18 mouse cellular contexts compared by ENCODE assay signal in genomic region chrX:48019359-48019758, GRCm38 (mm10). TPM values are rescaled to one million over a fixed set of nuclear protein-coding genes. Genes with fewer than 3 reads are reported as not detected.
DNase-seq lines count a peak whose midpoint lies in the region; ATAC-seq and TF ChIP-seq lines count a peak whose summit lies in the region.
"Had no signal": no experiment of that assay in that cellular context is flagged by ENCODE, and none has a peak within 500 bp of the region (broad histone marks: within the 10 kb centered on the region; RNA-seq: fewer than 3 reads in every experiment).

No protein-coding gene starts in this region.

- peak overlapping the region; percentile 11 for H3K4me2 ChIP-seq in heart, embryonic 11.5 days
- 0 out of 2 replicates have a peak overlapping the region, but pooled peaks have one; percentile 12 for H3K4me2 ChIP-seq in heart, embryonic 16.5 days (ENCODE audit: low read depth, low read length)
- H3K4me2 ChIP-seq in lung, embryonic 14.5 days = no peak overlapping the region
- H3K4me2 ChIP-seq in stomach, postnatal 0 days (replicated peaks; ENCODE audit: low read depth) = no peak overlapping the region
- H3K4me2 ChIP-seq in forebrain, embryonic 13.5 days = no peak overlapping the region
- H3K4me2 ChIP-seq: embryonic facial prominence, embryonic 15.5 days; forebrain, embryonic 12.5 days; hindbrain, embryonic 14.5 days; limb, embryonic 13.5 days; liver, embryonic 11.5 days; midbrain, embryonic 15.5 days; neural tube, embryonic 15.5 days had no signal

- no peak overlapping the region for H3K27ac ChIP-seq in heart, embryonic 11.5 days (ENCODE audit: low read depth, low read length)
- H3K27ac ChIP-seq in heart, adult 2 months = no peak overlapping the region
- no peak overlapping the region for H3K27ac ChIP-seq in heart, embryonic 16.5 days (ENCODE audit: low read length)
- H3K27ac ChIP-seq in lung, embryonic 14.5 days (ENCODE audit: low read depth) = no peak overlapping the region
- H3K27ac ChIP-seq in stomach, postnatal 0 days (replicated peaks) = no peak overlapping the region
- no peak overlapping the region for H3K27ac ChIP-seq in forebrain, embryonic 13.5 days
- H3K27ac ChIP-seq: embryonic facial prominence, embryonic 10.5 days; embryonic facial prominence, embryonic 15.5 days; forebrain, embryonic 12.5 days; hindbrain, embryonic 14.5 days; limb, embryonic 13.5 days; midbrain, embryonic 10.5 days; midbrain, embryonic 15.5 days; neural tube, embryonic 15.5 days had no signal

- intact Hi-C loops in heart, adult 2 months (cut with DNase I) = no loop called here
- intact Hi-C loops in heart, postnatal 36 days (cut with DNase I) = no loop called here

- no peak for TF ChIP-seq POLR2A in heart, adult 2 months (IDR thresholded peaks at IDR 0.05; ENCODE audit: insufficient read depth, low read depth, low read length)

- no peaks in the 10 kb centered on the region for H3K9me3 ChIP-seq in heart, embryonic 11.5 days (replicated peaks; ENCODE audit: control insufficient read depth, low read length)
- no peaks in the 10 kb centered on the region for H3K9me3 ChIP-seq in heart, embryonic 16.5 days (replicated peaks; ENCODE audit: control insufficient read depth, low read length)
- no peaks in the 10 kb centered on the region for H3K9me3 ChIP-seq in lung, embryonic 14.5 days (ENCODE audit: low read depth, low read length)
- H3K9me3 ChIP-seq in stomach, postnatal 0 days (ENCODE audit: control insufficient read depth, low read length) = no peaks in the 10 kb centered on the region
- no peaks in the 10 kb centered on the region for H3K9me3 ChIP-seq in forebrain, embryonic 13.5 days (replicated peaks)
- H3K9me3 ChIP-seq: embryonic facial prominence, embryonic 10.5 days; embryonic facial prominence, embryonic 15.5 days; forebrain, embryonic 12.5 days; limb, embryonic 13.5 days; midbrain, embryonic 10.5 days; midbrain, embryonic 15.5 days; neural tube, embryonic 15.5 days had no signal

- H3K36me3 ChIP-seq in heart, embryonic 11.5 days (ENCODE audit: control insufficient read depth, insufficient read depth, low read length) = no peaks in the 10 kb centered on the region
- no peaks in the 10 kb centered on the region for H3K36me3 ChIP-seq in heart, adult 2 months (ENCODE audit: control insufficient read depth, insufficient read depth, low read length)
- no peaks in the 10 kb centered on the region for H3K36me3 ChIP-seq in heart, embryonic 16.5 days (ENCODE audit: control insufficient read depth, insufficient read depth)
- H3K36me3 ChIP-seq in lung, embryonic 14.5 days (ENCODE audit: insufficient read depth) = no peaks in the 10 kb centered on the region
- H3K36me3 ChIP-seq in stomach, postnatal 0 days (ENCODE audit: control insufficient read depth, insufficient read depth, low read length) = no peaks in the 10 kb centered on the region
- no peaks in the 10 kb centered on the region for H3K36me3 ChIP-seq in forebrain, embryonic 13.5 days (ENCODE audit: poor library complexity, severe bottlenecking)
- H3K36me3 ChIP-seq: embryonic facial prominence, embryonic 10.5 days; embryonic facial prominence, embryonic 15.5 days; forebrain, embryonic 12.5 days; limb, embryonic 13.5 days; midbrain, embryonic 10.5 days; midbrain, embryonic 15.5 days; neural tube, embryonic 15.5 days had no signal

- WGBS in heart, embryonic 11.5 days (ENCODE audit: insufficient replicate concordance) = 36% methylated on average over 15 of the region's 15 CpGs
- 50% methylated on average over 15 of the region's 15 CpGs for WGBS in heart, adult 2 months
- WGBS in heart, embryonic 16.5 days = 39% methylated on average over 15 of the region's 15 CpGs
- WGBS in lung, embryonic 14.5 days = 38% methylated on average over 15 of the region's 15 CpGs
- WGBS in stomach, postnatal 0 days = 33% methylated on average over 15 of the region's 15 CpGs
- 44% methylated on average over 15 of the region's 15 CpGs for WGBS in forebrain, embryonic 13.5 days

- H3K9ac ChIP-seq in heart, embryonic 11.5 days (ENCODE audit: low read depth, low read length) = no peak overlapping the region
- no peak overlapping the region for H3K9ac ChIP-seq in heart, adult 2 months (ENCODE audit: low read depth, low read length)
- no peak overlapping the region for H3K9ac ChIP-seq in heart, embryonic 16.5 days (ENCODE audit: low read length)
- no peak overlapping the region for H3K9ac ChIP-seq in lung, embryonic 14.5 days
- H3K9ac ChIP-seq in stomach, postnatal 0 days (ENCODE audit: low read length) = no peak overlapping the region
- H3K9ac ChIP-seq in forebrain, embryonic 13.5 days = no peak overlapping the region
- H3K9ac ChIP-seq: embryonic facial prominence, embryonic 15.5 days; forebrain, embryonic 12.5 days; hindbrain, embryonic 14.5 days; limb, embryonic 13.5 days; midbrain, embryonic 15.5 days; neural tube, embryonic 15.5 days had no signal

- H3K4me1 ChIP-seq in heart, embryonic 11.5 days (ENCODE audit: control insufficient read depth, insufficient read depth, low read length) = no peaks in the 10 kb centered on the region
- no peaks in the 10 kb centered on the region for H3K4me1 ChIP-seq in heart, adult 2 months (ENCODE audit: control insufficient read depth, insufficient read depth, low read length)
- H3K4me1 ChIP-seq in heart, embryonic 16.5 days (ENCODE audit: control insufficient read depth, insufficient read depth, low read length) = no peaks in the 10 kb centered on the region
- H3K4me1 ChIP-seq in lung, embryonic 14.5 days (ENCODE audit: insufficient read depth) = no peaks in the 10 kb centered on the region
- no peaks in the 10 kb centered on the region for H3K4me1 ChIP-seq in stomach, postnatal 0 days (replicated peaks; ENCODE audit: control insufficient read depth, insufficient read depth)
- H3K4me1 ChIP-seq in forebrain, embryonic 13.5 days = peaks cover 21% of the 10 kb centered on the region
- H3K4me1 ChIP-seq: embryonic facial prominence, embryonic 10.5 days; embryonic facial prominence, embryonic 15.5 days; limb, embryonic 13.5 days had no signal

- H3K4me3 ChIP-seq in heart, embryonic 11.5 days (ENCODE audit: low read depth, low read length) = no peak overlapping the region
- no peak overlapping the region for H3K4me3 ChIP-seq in heart, adult 2 months
- no peak overlapping the region for H3K4me3 ChIP-seq in heart, embryonic 16.5 days (ENCODE audit: low read length)
- no peak overlapping the region for H3K4me3 ChIP-seq in lung, embryonic 14.5 days (ENCODE audit: low read depth, low read length)
- no peak overlapping the region for H3K4me3 ChIP-seq in stomach, postnatal 0 days (ENCODE audit: low read depth, low read length)
- no peak overlapping the region for H3K4me3 ChIP-seq in forebrain, embryonic 13.5 days
- H3K4me3 ChIP-seq: embryonic facial prominence, embryonic 10.5 days; embryonic facial prominence, embryonic 15.5 days; forebrain, embryonic 12.5 days; limb, embryonic 13.5 days; midbrain, embryonic 10.5 days; midbrain, embryonic 15.5 days; neural tube, embryonic 15.5 days had no signal

- peaks cover 15% of the 10 kb centered on the region for H3K27me3 ChIP-seq in heart, embryonic 11.5 days (ENCODE audit: control insufficient read depth, insufficient read depth, low read length)
- no peaks in the 10 kb centered on the region for H3K27me3 ChIP-seq in heart, adult 2 months (ENCODE audit: control insufficient read depth, insufficient read depth, low read length)
- peaks cover 18% of the 10 kb centered on the region for H3K27me3 ChIP-seq in heart, embryonic 16.5 days (ENCODE audit: control insufficient read depth, insufficient read depth, low read length)
- H3K27me3 ChIP-seq in lung, embryonic 14.5 days (ENCODE audit: insufficient read depth, low read length) = no peaks in the 10 kb centered on the region
- H3K27me3 ChIP-seq in stomach, postnatal 0 days (ENCODE audit: control insufficient read depth, insufficient read depth, low read length) = no peaks in the 10 kb centered on the region
- no peaks in the 10 kb centered on the region for H3K27me3 ChIP-seq in forebrain, embryonic 13.5 days
- H3K27me3 ChIP-seq: limb, embryonic 13.5 days had no signal

- no peak for TF ChIP-seq CTCF in heart, adult 2 months (IDR thresholded peaks at IDR 0.05)
- TF ChIP-seq CTCF in lung, embryonic 14.5 days (IDR thresholded peaks at IDR 0.05; ENCODE audit: low read depth) = 0 out of 2 replicates have a peak, but pooled peaks have one; percentile 1
- peak; percentile 16; the same call in 1 of the 2 replicates for TF ChIP-seq CTCF in stomach, postnatal 0 days (IDR thresholded peaks at IDR 0.05; ENCODE audit: low read depth)

- no peaks in the 10 kb centered on the region for H3K79me2 ChIP-seq in heart, adult 2 months (replicated peaks; ENCODE audit: control insufficient read depth, insufficient read depth, low read length)

- DNase-seq in heart, adult 2 months = no peak
- DNase-seq in heart, postnatal 36 days = no peak
- no peak for DNase-seq in lung, embryonic 14.5 days
- no peak for DNase-seq in lung, postnatal 4 days
- no peak for DNase-seq in stomach, postnatal 0 days (ENCODE audit: low spot score)

- TF ChIP-seq EP300 in heart, adult 2 months (IDR thresholded peaks at IDR 0.05; ENCODE audit: insufficient read depth, low read depth, low read length) = no peak
- no peak for TF ChIP-seq EP300 in stomach, postnatal 0 days (optimal IDR thresholded peaks at IDR 0.05)

- no peak for ATAC-seq in heart, embryonic 11.5 days (replicated peaks; ENCODE audit: insufficient number of reproducible peaks, low FRiP score, low TSS enrichment)
- no peak for ATAC-seq in heart, embryonic 16.5 days (replicated peaks; ENCODE audit: extremely low read depth, insufficient read depth, low FRiP score)
- no peak for ATAC-seq in lung, embryonic 14.5 days (ENCODE audit: insufficient read depth)
- ATAC-seq in stomach, postnatal 0 days (ENCODE audit: low FRiP score, low TSS enrichment) = no peak
- ATAC-seq in forebrain, embryonic 13.5 days = no peak
- ATAC-seq: intestine, postnatal 0 days; midbrain, embryonic 15.5 days had no signal

RNA-seq across cellular contexts. Expression of gene Apln, which starts 15.3 kb away (rescaled TPM):
- polyA plus RNA-seq in heart, embryonic 11.5 days (2014; fragmentation: Nextera tagmentation; extraction: Ambion mirVana) = 0.84 and 0.93 TPM in 2 replicates
- 1 to 10 TPM; 6.6 to 8.2 TPM for total RNA-seq in heart, adult 2 months (2021)
- polyA plus RNA-seq in heart, adult 2 months (2012; rRNA removed) = 7.8 and 7.9 TPM in 2 replicates
- 7.9 and 8.5 TPM in 2 replicates for polyA plus RNA-seq in heart, embryonic 16.5 days (2015; fragmentation: Nextera tagmentation; extraction: Ambion mirVana)
- 10 to 100 TPM in 1 of 2 experiments, 1 to 10 TPM in 1; 8.4 to 14.5 TPM for total RNA-seq in heart, postnatal 36 days (2021)
- 15.7 and 16.2 TPM in 2 replicates for polyA plus RNA-seq in lung, embryonic 14.5 days (2014; fragmentation: Nextera tagmentation; extraction: Ambion mirVana)
- polyA plus RNA-seq in stomach, postnatal 0 days (2015; fragmentation: Nextera tagmentation; extraction: Ambion mirVana) = 3.0 and 3.1 TPM in 2 replicates
- 4.9 and 5.0 TPM in 2 replicates for polyA plus RNA-seq in forebrain, embryonic 13.5 days (2015; fragmentation: Nextera tagmentation; extraction: Ambion mirVana)

Comparison
In these comparisons a context has a peak if more than half of its experiments do, and no peak if none do; other contexts are left out.
1. H3K4me2 ChIP-seq: peak in heart, embryonic 11.5 days (single experiment) and heart, embryonic 16.5 days (single experiment); none in lung, embryonic 14.5 days (single experiment), stomach, postnatal 0 days (single experiment) and forebrain, embryonic 13.5 days (single experiment).